Comparison of ENCODE assay signal across 12 mouse cellular contexts in genomic region chr8:47943049-47943448, GRCm38 (mm10). TPM values are rescaled to one million over a fixed set of nuclear protein-coding genes. Genes with fewer than 3 reads are reported as not detected.
DNase-seq lines count a peak whose midpoint lies in the region; TF ChIP-seq lines count a peak whose summit lies in the region.
"Had no signal": no experiment of that assay in that cellular context is flagged by ENCODE, and none has a peak within 500 bp of the region (broad histone marks: within the 10 kb centered on the region; RNA-seq: fewer than 3 reads in every experiment).

No protein-coding gene starts in this region.

- TF ChIP-seq CTCF in lung, adult 2 months (IDR thresholded peaks at IDR 0.05; ENCODE audit: insufficient read depth, low read length): peak; percentile 24; the same call in 1 of the 2 replicates
- peak; percentile 59 for TF ChIP-seq CTCF in bone marrow, adult 2 months (IDR thresholded peaks at IDR 0.05; ENCODE audit: control insufficient read depth, insufficient read depth, low read length)

- H3K9me3 ChIP-seq in embryonic facial prominence, embryonic 10.5 days: no peaks in the 10 kb centered on the region
- H3K9me3 ChIP-seq: embryonic facial prominence, embryonic 13.5 days; midbrain, embryonic 13.5 days had no signal

- no peak for TF ChIP-seq POLR2A in lung, adult 2 months (IDR thresholded peaks at IDR 0.05; ENCODE audit: borderline replicate concordance, extremely low read depth, low read depth, low read length)
- no peak for TF ChIP-seq POLR2A in bone marrow, adult 2 months (IDR thresholded peaks at IDR 0.05; ENCODE audit: borderline replicate concordance, control insufficient read depth, low read depth, low read length)

- H3K36me3 ChIP-seq in embryonic facial prominence, embryonic 10.5 days (replicated peaks): no peaks in the 10 kb centered on the region
- H3K36me3 ChIP-seq: embryonic facial prominence, embryonic 13.5 days; midbrain, embryonic 13.5 days had no signal

- peaks cover 27% of the 10 kb centered on the region for H3K4me1 ChIP-seq in lung, adult 2 months (ENCODE audit: control insufficient read depth, insufficient read depth, low read length)
- peaks cover 4% of the 10 kb centered on the region; the same call in 1 of the 2 replicates for H3K4me1 ChIP-seq in bone marrow, adult 2 months (ENCODE audit: control insufficient read depth, insufficient read depth, low read length)
- H3K4me1 ChIP-seq in embryonic facial prominence, embryonic 10.5 days: peaks cover 27% of the 10 kb centered on the region

- DNase-seq in lung, adult 2 months: no peak
- DNase-seq in lung, postnatal 4 days: no peak
- peak; percentile 50 to 82 for DNase-seq in kidney, postnatal 36 days
- DNase-seq in thymus, postnatal 14 days: peak; percentile 55
- no peak for DNase-seq in embryonic facial prominence, embryonic 10.5 days (ENCODE audit: low spot score)
- no peak for DNase-seq in gastrocnemius, adult 8-10 months (ENCODE audit: low spot score in 2 of 2)
- DNase-seq: adrenal gland, adult 2 months; layer of hippocampus, postnatal 36 days; right cerebral cortex, postnatal 25 days had no signal

- H3K27me3 ChIP-seq in embryonic facial prominence, embryonic 10.5 days (replicated peaks; ENCODE audit: low read depth, poor library complexity, severe bottlenecking): no peaks in the 10 kb centered on the region
- H3K27me3 ChIP-seq: embryonic facial prominence, embryonic 13.5 days; midbrain, embryonic 13.5 days had no signal

- 68% methylated on average over 10 of the region's 10 CpGs for WGBS in lung, adult 2 months
- WGBS in bone marrow, adult 2 months: 52% methylated on average over 10 of the region's 10 CpGs
- 63% methylated on average over 10 of the region's 10 CpGs for WGBS in embryonic facial prominence, embryonic 10.5 days

- H3K4me3 ChIP-seq in lung, adult 2 months (replicated peaks; ENCODE audit: extremely low read depth, low read depth, low read length): no peak overlapping the region
- no peak overlapping the region for H3K4me3 ChIP-seq in bone marrow, adult 2 months (replicated peaks; ENCODE audit: control insufficient read depth, low read depth, low read length)
- no peak overlapping the region for H3K4me3 ChIP-seq in embryonic facial prominence, embryonic 10.5 days
- H3K4me3 ChIP-seq: embryonic facial prominence, embryonic 13.5 days; midbrain, embryonic 13.5 days had no signal

- H3K27ac ChIP-seq in bone marrow, adult 2 months (ENCODE audit: control insufficient read depth, insufficient read depth, low read depth, low read length, poor library complexity): no peak overlapping the region
- H3K27ac ChIP-seq in embryonic facial prominence, embryonic 10.5 days (replicated peaks): no peak overlapping the region
- H3K27ac ChIP-seq: embryonic facial prominence, embryonic 13.5 days; midbrain, embryonic 13.5 days had no signal

RNA-seq across cellular contexts. Expression of gene Wwc2, which starts 47.7 kb away (rescaled TPM):
- 24.7 and 25.5 TPM in 2 replicates for polyA plus RNA-seq in lung, adult 2 months (2012; rRNA removed)
- polyA plus RNA-seq in bone marrow, adult 2 months (2011; ENCODE audit: insufficient read depth, insufficient read length, low replicate concordance, missing spikeins): 0.97 and 2.3 TPM in 2 replicates
- 10.6 and 11.1 TPM in 2 replicates for polyA plus RNA-seq in embryonic facial prominence, embryonic 10.5 days (2016; fragmentation: Nextera tagmentation; extraction: Ambion mirVana)
- 1 to 10 TPM; 3.5 to 5.7 (median 5.0) TPM for total RNA-seq in gastrocnemius, adult 8-10 months (2022)

Comparison
In these comparisons a context has a peak if more than half of its experiments do, and no peak if none do; other contexts are left out.
1. DNase-seq: peak in kidney, postnatal 36 days (2 of 2) and thymus, postnatal 14 days (single experiment); none in lung, adult 2 months (single experiment), lung, postnatal 4 days (0 of 2), embryonic facial prominence, embryonic 10.5 days (single experiment) and gastrocnemius, adult 8-10 months (0 of 2).